Mouse (Mus musculus) midbrain, embryonic 15.5 days (tissue): ENCODE measurements around the gene Lrrc38. TPM values are rescaled to one million over a fixed set of nuclear protein-coding genes. Genes with fewer than 3 reads are reported as not detected.

Source experiments
- ATAC-seq: fragments of 200-750 bp; cut with Nextera tagmentation; replicated peaks from 2 replicates; pipeline ENCODE4 v1.8.0; 2017; ENCODE audit warnings: moderate TSS enrichment
- H3K27ac ChIP-seq: fragments of 300-500 bp; sonication (generic); 2 replicates; pipeline ENCODE4 v1.5.1; 2015; ENCODE audit warnings: mild to moderate bottlenecking, inconsistent platforms
- H3K27me3 ChIP-seq: fragments of 300-500 bp; sonication (generic); replicated peaks from 2 replicates; pipeline ENCODE4 v1.6.1; 2015; ENCODE audit warnings: inconsistent platforms
- H3K36me3 ChIP-seq: fragments of 300-500 bp; sonication (generic); replicated peaks from 2 replicates; pipeline ENCODE4 v1.6.1; 2015; ENCODE audit warnings: inconsistent platforms
- H3K4me1 ChIP-seq: fragments of 300-500 bp; sonication (generic); 2 replicates; pipeline ENCODE4 v1.6.1; 2015; ENCODE audit warnings: inconsistent platforms
- H3K4me2 ChIP-seq: fragments of 300-500 bp; sonication (generic); 2 replicates; pipeline ENCODE4 v1.6.1; 2015; ENCODE audit warnings: inconsistent platforms, mild to moderate bottlenecking, moderate library complexity
- H3K4me3 ChIP-seq: fragments of 300-500 bp; sonication (generic); 2 replicates; pipeline ENCODE4 v1.5.1; 2015; ENCODE audit warnings: mild to moderate bottlenecking, inconsistent platforms
- H3K9ac ChIP-seq: fragments of 300-500 bp; sonication (generic); 2 replicates; pipeline ENCODE4 v1.6.1; 2015; ENCODE audit warnings: mild to moderate bottlenecking, inconsistent platforms
- H3K9me3 ChIP-seq: fragments of 300-500 bp; sonication (generic); 2 replicates; pipeline ENCODE4 v1.6.1; 2016; ENCODE audit warnings: inconsistent platforms
- WGBS: fragments of 180-500 bp; shearing (Covaris S2); methylation state at CpG from one replicate; pipeline ENCODE4 v1.1.7; 2015; ENCODE audit warnings: mixed read lengths; 5-methylcytosine and 5-hydroxymethylcytosine counted together
- polyA plus RNA-seq: library from polyadenylated mRNA; unstranded; fragments of >200 nt; fragmentation: Nextera tagmentation; extraction: Ambion mirVana; gene quantifications from 2 replicates; pipeline ENCODE4 v1.2.1, GENCODE M21; 2015

Gene Lrrc38
- polyA plus RNA-seq, 1 experiment from 2014 or later, result 0.27 TPM

GRCm38 (mm10) chr4:143414121-143414520 is 64.6 kb downstream of the Lrrc38 start:
- no peak overlapping the region for H3K4me2 ChIP-seq
- peaks cover 6% of the 10 kb centered on the region for H3K4me1 ChIP-seq
- H3K36me3 ChIP-seq, result peaks cover 34% of the 10 kb centered on the region
- H3K9me3 ChIP-seq, result no peaks in the 10 kb centered on the region
- 96% methylated on average over 3 of the region's 3 CpGs for WGBS
- no peaks in the 10 kb centered on the region for H3K27me3 ChIP-seq
- no peak overlapping the region for H3K27ac ChIP-seq
- H3K4me3 ChIP-seq, result no peak overlapping the region
- no peak for ATAC-seq
- H3K9ac ChIP-seq, result no peak overlapping the region

Other genes starting within 250 kb of the Lrrc38 start
- 16.5 TPM in 2 replicates for gene Prdm2, start 136.8 kb upstream of the Lrrc38 start, polyA plus RNA-seq
- gene Pdpn, start 50.2 kb upstream of the Lrrc38 start, polyA plus RNA-seq, result 40.8 and 46.3 TPM in 2 replicates
- gene Pramel1, start 44.7 kb downstream of the Lrrc38 start, polyA plus RNA-seq, result not detected in 2 replicates
- gene Pramef8, start 62.7 kb downstream of the Lrrc38 start, polyA plus RNA-seq, result 25.6 and 27.4 TPM in 2 replicates
- not detected in 2 replicates for gene Oog4, start 100.6 kb downstream of the Lrrc38 start, polyA plus RNA-seq
- not detected in 2 replicates for gene Gm13043, start 161.6 kb downstream of the Lrrc38 start, polyA plus RNA-seq
- not detected in 2 replicates for gene Gm13040, start 186.2 kb downstream of the Lrrc38 start, polyA plus RNA-seq
- gene BC080695, start 201.9 kb downstream of the Lrrc38 start, polyA plus RNA-seq, result not detected in 2 replicates
- not detected in 2 replicates for gene Gm13057, start 202.0 kb downstream of the Lrrc38 start, polyA plus RNA-seq